Comparison of ENCODE assay signal across 8 mouse cellular contexts in the genomic region with DNA sequence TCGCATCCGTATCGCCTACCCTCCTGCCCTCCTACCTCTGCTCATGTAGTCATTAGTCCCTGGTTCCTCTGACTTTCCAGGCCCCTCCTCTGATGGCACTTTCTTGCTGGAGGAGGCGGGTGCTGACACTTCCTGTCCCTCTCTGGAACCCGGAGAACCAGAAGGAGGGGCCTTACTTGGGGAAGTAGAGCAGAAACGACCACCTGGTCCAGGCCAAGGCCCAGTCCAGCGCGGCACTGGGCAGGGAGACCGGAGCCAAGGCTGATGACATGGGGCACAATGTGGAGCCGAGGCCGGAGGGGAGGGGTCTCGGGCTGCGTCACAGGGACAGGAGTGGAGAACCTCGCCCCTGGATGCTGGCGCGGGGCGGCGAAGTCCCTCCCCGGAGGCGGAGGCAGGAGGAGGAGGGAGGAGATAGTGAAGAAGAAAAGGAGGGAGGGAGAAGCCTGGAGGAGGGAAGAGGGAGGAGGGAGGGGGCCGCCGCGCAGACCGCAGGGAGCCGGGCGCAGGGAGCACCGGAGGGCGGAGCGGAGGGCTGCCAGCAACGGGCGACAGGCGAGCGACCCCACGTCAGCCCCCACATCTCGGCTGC. TPM values are rescaled to one million over a fixed set of nuclear protein-coding genes. Genes with fewer than 3 reads are reported as not detected.
DNase-seq lines count a peak whose midpoint lies in the region; ATAC-seq and TF ChIP-seq lines count a peak whose summit lies in the region.

A gene (plus strand): TSS at position 451 of the 592 bp plus-strand sequence.

- no peaks in the 10 kb centered on the region for H3K9me3 ChIP-seq in G1E (replicated peaks)
- no peaks in the 10 kb centered on the region for H3K9me3 ChIP-seq in forebrain, postnatal 0 days (ENCODE audit: low read length)
- no peaks in the 10 kb centered on the region for H3K9me3 ChIP-seq in lung, embryonic 16.5 days (ENCODE audit: control insufficient read depth, low read length)

- ATAC-seq in G1E (ENCODE audit: extremely low read depth, insufficient number of reproducible peaks, low FRiP score, poor library complexity, severe bottlenecking) = peak; percentile 90
- peak; percentile 93 for ATAC-seq in forebrain, postnatal 0 days
- peak; percentile 77 to 86 for ATAC-seq in hematopoietic stem cell, adult 5-6 weeks (replicated peaks in 1 of 2; ENCODE audit: insufficient read depth in 1 of 2, low FRiP score in 2 of 2, low TSS enrichment in 1 of 2, low read depth in 1 of 2, poor library complexity in 2 of 2, severe bottlenecking in 2 of 2)
- ATAC-seq in lung, embryonic 16.5 days (ENCODE audit: low read depth) = peak; percentile 95

- H3K4me2 ChIP-seq in forebrain, postnatal 0 days (ENCODE audit: low read depth) = peak within 1 kb of the TSS; percentile 67
- H3K4me2 ChIP-seq in lung, embryonic 16.5 days (ENCODE audit: low read depth, low read length) = peak within 1 kb of the TSS; percentile 83

- H3K27me3 ChIP-seq in G1E (ENCODE audit: insufficient read depth, low read length) = no peaks in the 10 kb centered on the region
- H3K27me3 ChIP-seq in forebrain, postnatal 0 days (ENCODE audit: insufficient read depth, low read length) = no peaks in the 10 kb centered on the region
- no peaks in the 10 kb centered on the region for H3K27me3 ChIP-seq in lung, embryonic 16.5 days (ENCODE audit: control insufficient read depth, insufficient read depth, low read depth, low read length)

- WGBS in forebrain, postnatal 0 days = 6% methylated on average over 23 of the region's 35 CpGs
- under 1% methylated on average over 32 of the region's 35 CpGs for WGBS in lung, embryonic 16.5 days

- H3K4me1 ChIP-seq in G1E (ENCODE audit: insufficient read depth, low read depth, low read length) = peaks cover 44% of the 10 kb centered on the region
- peaks cover 17% of the 10 kb centered on the region; the same call in 1 of the 2 replicates for H3K4me1 ChIP-seq in forebrain, postnatal 0 days (ENCODE audit: insufficient read depth)
- peaks cover 11% of the 10 kb centered on the region for H3K4me1 ChIP-seq in lung, embryonic 16.5 days (replicated peaks; ENCODE audit: control insufficient read depth, insufficient read depth, low read length)

- TF ChIP-seq CTCF in G1E (IDR thresholded peaks at IDR 0.05; ENCODE audit: low read depth, low read length) = no peak
- no peak for TF ChIP-seq CTCF in forebrain, postnatal 0 days (IDR thresholded peaks at IDR 0.05; ENCODE audit: low read depth)

- peak within 1 kb of the TSS; percentile 98 for H3K9ac ChIP-seq in forebrain, postnatal 0 days
- peak within 1 kb of the TSS; percentile 80 for H3K9ac ChIP-seq in lung, embryonic 16.5 days (ENCODE audit: low read length)

- peak within 1 kb of the TSS; percentile 95 for H3K27ac ChIP-seq in forebrain, postnatal 0 days (ENCODE audit: low read depth, low read length)
- peak within 1 kb of the TSS; percentile 62 for H3K27ac ChIP-seq in lung, embryonic 16.5 days (ENCODE audit: low read length)

- DNase-seq in G1E (ENCODE audit: low spot score) = peak; percentile 92
- DNase-seq in cerebellum, adult 18-20 months = peak; percentile 93 to 96
- peak; percentile 92 for DNase-seq in forebrain, postnatal 0 days
- DNase-seq in layer of hippocampus, adult 9-10 months (ENCODE audit: low spot score) = peak; percentile 68
- DNase-seq in ovary, postnatal 10 days (ENCODE audit: low spot score) = peak; percentile 70
- peak; percentile 73 to 82 for DNase-seq in thymus, postnatal 10 days (ENCODE audit: low spot score in 2 of 2)

- H3K36me3 ChIP-seq in G1E (replicated peaks) = peaks cover 89% of the 10 kb centered on the region
- H3K36me3 ChIP-seq in forebrain, postnatal 0 days (ENCODE audit: insufficient read depth) = peaks cover 27% of the 10 kb centered on the region
- peaks cover 2% of the 10 kb centered on the region; the same call in 1 of the 2 replicates for H3K36me3 ChIP-seq in lung, embryonic 16.5 days (ENCODE audit: control insufficient read depth, insufficient read depth, low read length)

- peak within 1 kb of the TSS; percentile 84 for H3K4me3 ChIP-seq in G1E (ENCODE audit: low read depth, low read length)
- peak within 1 kb of the TSS; percentile 96 for H3K4me3 ChIP-seq in forebrain, postnatal 0 days (ENCODE audit: low read depth, low read length)
- peak within 1 kb of the TSS; percentile 80 for H3K4me3 ChIP-seq in lung, embryonic 16.5 days (ENCODE audit: low read length)

RNA-seq across cellular contexts. Expression of the gene that starts here (rescaled TPM):
- total RNA-seq in G1E (2014; fragmentation: Nextera tagmentation) (0.58 and 0.68 TPM in 2 replicates), G1E (2017) (0.55 and 0.64 TPM in 2 replicates)
- 0.94 and 0.98 TPM in 2 replicates for polyA plus RNA-seq in G1E (2012)
- 43.4 and 55.2 TPM in 2 replicates for total RNA-seq in forebrain, postnatal 0 days (2014; rRNA removed)
- polyA plus RNA-seq in forebrain, postnatal 0 days (2015; fragmentation: Nextera tagmentation; extraction: Ambion mirVana) = 19.1 and 23.8 TPM in 2 replicates
- 0.31 and 1.5 TPM in 2 replicates for total RNA-seq in hematopoietic stem cell, adult 5-6 weeks (2017)
- polyA plus RNA-seq in lung, embryonic 16.5 days (2015; fragmentation: Nextera tagmentation; extraction: Ambion mirVana) = 0.15 and 0.29 TPM in 2 replicates

Comparison
In these comparisons a context has a peak if more than half of its experiments do, and no peak if none do; other contexts are left out.
1. Peak in every context shown above with its lines: DNase-seq, ATAC-seq, H3K4me3 ChIP-seq and H3K27ac ChIP-seq.
2. RNA of the gene that starts here (total RNA-seq): 43.4 to 55.2 TPM in forebrain, postnatal 0 days; 0.31 to 1.5 TPM in hematopoietic stem cell, adult 5-6 weeks and 0.55 to 0.68 TPM in G1E; every median in the first group is over 10 times any median in the second.
3. RNA of the gene that starts here (polyA plus RNA-seq): 19.1 to 23.8 TPM in forebrain, postnatal 0 days; 0.94 to 0.98 TPM in G1E and 0.15 to 0.29 TPM in lung, embryonic 16.5 days; every median in the first group is over 10 times any median in the second.
4. Peak in DNase-seq, ATAC-seq and H3K4me3 ChIP-seq in G1E; RNA of the gene not detected or under 1 TPM.
5. Peak in ATAC-seq, H3K4me3 ChIP-seq, H3K27ac ChIP-seq, H3K9ac ChIP-seq and H3K4me2 ChIP-seq in lung, embryonic 16.5 days; RNA of the gene not detected or under 1 TPM.